Mouse (Mus musculus): ENCODE data around the gene Hnrnpll. TPM values are rescaled to one million over a fixed set of nuclear protein-coding genes. Genes with fewer than 3 reads are reported as not detected.
A peak's percentile ranks its signal among the peaks of the same experiment; 100 is the strongest.
"Not testable (repeated sequence)": the region's sequence is repeated elsewhere in the genome, so short reads cannot be mapped to it uniquely, and the experiment has no call there.

The Hnrnpll gene
- polyA plus RNA-seq, 1 experiment: 81.9 TPM

GRCm38 (mm10) chr17:80018239-80018975 lies 43.7 kb downstream of the Hnrnpll start:
- no peak for TF ChIP-seq CTCF (IDR thresholded peaks at IDR 0.05; ENCODE audit: borderline replicate concordance, extremely low read depth, insufficient read depth, insufficient read length)
- TF ChIP-seq POLR2A (IDR thresholded peaks at IDR 0.05; ENCODE audit: borderline replicate concordance, extremely low read depth, insufficient read depth, insufficient read length, poor library complexity, severe bottlenecking): no peak
- DNase-seq (ENCODE audit: low read depth): no peak

GRCm38 (mm10) chr17:80017389-80017788 lies 44.7 kb downstream of the Hnrnpll start:
- DNase-seq (ENCODE audit: low read depth): peak; percentile 49
- TF ChIP-seq CTCF (IDR thresholded peaks at IDR 0.05; ENCODE audit: borderline replicate concordance, extremely low read depth, insufficient read depth, insufficient read length) (peak; percentile 75; the same call in 1 of the 2 replicates), POLR2A (IDR thresholded peaks at IDR 0.05; ENCODE audit: borderline replicate concordance, extremely low read depth, insufficient read depth, insufficient read length, poor library complexity, severe bottlenecking) (no peak)

GRCm38 (mm10) chr17:80016400-80016799 lies 45.7 kb downstream of the Hnrnpll start:
- not testable (repeated sequence) for DNase-seq (ENCODE audit: low read depth)

- no peak for DNase-seq (ENCODE audit: low read depth)
- TF ChIP-seq CTCF (IDR thresholded peaks at IDR 0.05; ENCODE audit: borderline replicate concordance, extremely low read depth, insufficient read depth, insufficient read length) (no peak), POLR2A (IDR thresholded peaks at IDR 0.05; ENCODE audit: borderline replicate concordance, extremely low read depth, insufficient read depth, insufficient read length, poor library complexity, severe bottlenecking) (no peak)
Measured at GRCm38 (mm10) chr17:80014361-80014809, 47.7 kb downstream of the Hnrnpll start.

GRCm38 (mm10) chr17:80009926-80010325 lies 52.2 kb downstream of the Hnrnpll start:
- DNase-seq (ENCODE audit: low read depth): peak; percentile 38
- no peak for TF ChIP-seq CTCF (IDR thresholded peaks at IDR 0.05; ENCODE audit: borderline replicate concordance, extremely low read depth, insufficient read depth, insufficient read length)
- no peak for TF ChIP-seq POLR2A (IDR thresholded peaks at IDR 0.05; ENCODE audit: borderline replicate concordance, extremely low read depth, insufficient read depth, insufficient read length, poor library complexity, severe bottlenecking)

GRCm38 (mm10) chr17:80008847-80009246 lies 53.3 kb downstream of the Hnrnpll start:
- no peak for TF ChIP-seq CTCF (IDR thresholded peaks at IDR 0.05; ENCODE audit: borderline replicate concordance, extremely low read depth, insufficient read depth, insufficient read length)
- TF ChIP-seq POLR2A (IDR thresholded peaks at IDR 0.05; ENCODE audit: borderline replicate concordance, extremely low read depth, insufficient read depth, insufficient read length, poor library complexity, severe bottlenecking): no peak

GRCm38 (mm10) chr17:80004345-80005239 lies 57.5 kb downstream of the Hnrnpll start:
- TF ChIP-seq POLR2A (IDR thresholded peaks at IDR 0.05; ENCODE audit: borderline replicate concordance, extremely low read depth, insufficient read depth, insufficient read length, poor library complexity, severe bottlenecking) (no peak), CTCF (IDR thresholded peaks at IDR 0.05; ENCODE audit: borderline replicate concordance, extremely low read depth, insufficient read depth, insufficient read length) (peak; percentile 50; the same call in 1 of the 2 replicates)
- peak; percentile 69 for DNase-seq (ENCODE audit: low read depth)

More at GRCm38 (mm10) chr17:80008847-80009246, 53.3 kb downstream of the Hnrnpll start:
- DNase-seq (ENCODE audit: low read depth): peak; percentile 95

GRCm38 (mm10) chr17:80003851-80004250 lies 58.3 kb downstream of the Hnrnpll start:
- not testable (repeated sequence) for DNase-seq (ENCODE audit: low read depth)

GRCm38 (mm10) chr17:80002385-80002852 lies 59.7 kb downstream of the Hnrnpll start:
- no peak for DNase-seq (ENCODE audit: low read depth)
- TF ChIP-seq POLR2A (IDR thresholded peaks at IDR 0.05; ENCODE audit: borderline replicate concordance, extremely low read depth, insufficient read depth, insufficient read length, poor library complexity, severe bottlenecking) (no peak), CTCF (IDR thresholded peaks at IDR 0.05; ENCODE audit: borderline replicate concordance, extremely low read depth, insufficient read depth, insufficient read length) (no peak)

GRCm38 (mm10) chr17:79999631-80000030 lies 62.5 kb downstream of the Hnrnpll start:
- TF ChIP-seq POLR2A (IDR thresholded peaks at IDR 0.05; ENCODE audit: borderline replicate concordance, extremely low read depth, insufficient read depth, insufficient read length, poor library complexity, severe bottlenecking) (no peak), CTCF (IDR thresholded peaks at IDR 0.05; ENCODE audit: borderline replicate concordance, extremely low read depth, insufficient read depth, insufficient read length) (no peak)
- DNase-seq (ENCODE audit: low read depth): no peak

GRCm38 (mm10) chr17:79998986-79999385 lies 63.1 kb downstream of the Hnrnpll start:
- no peak for DNase-seq (ENCODE audit: low read depth)
- TF ChIP-seq POLR2A (IDR thresholded peaks at IDR 0.05; ENCODE audit: borderline replicate concordance, extremely low read depth, insufficient read depth, insufficient read length, poor library complexity, severe bottlenecking) (no peak), CTCF (IDR thresholded peaks at IDR 0.05; ENCODE audit: borderline replicate concordance, extremely low read depth, insufficient read depth, insufficient read length) (no peak)
